Mouse (Mus musculus) small intestine, adult 2 months (tissue): ENCODE results near the gene Tle2.

Experiments used
- CTCF ChIP-seq: fragments of 200-500 bp; IDR thresholded peaks from 2 replicates; pipeline ENCODE4 v1.5.1; 2012; ENCODE audit warnings: low read depth, mild to moderate bottlenecking, control low read depth, inconsistent platforms, low read length, moderate library complexity, mixed read lengths; ENCODE audit not compliant: insufficient replicate concordance, insufficient read length; ENCODE audit errors: extremely low read depth
- POLR2A ChIP-seq: fragments of 200-500 bp; IDR thresholded peaks from 2 replicates; pipeline ENCODE4 v1.6.1; 2012; ENCODE audit warnings: low read depth, mild to moderate bottlenecking, control low read depth, inconsistent platforms, low read length, moderate library complexity

DNA sequence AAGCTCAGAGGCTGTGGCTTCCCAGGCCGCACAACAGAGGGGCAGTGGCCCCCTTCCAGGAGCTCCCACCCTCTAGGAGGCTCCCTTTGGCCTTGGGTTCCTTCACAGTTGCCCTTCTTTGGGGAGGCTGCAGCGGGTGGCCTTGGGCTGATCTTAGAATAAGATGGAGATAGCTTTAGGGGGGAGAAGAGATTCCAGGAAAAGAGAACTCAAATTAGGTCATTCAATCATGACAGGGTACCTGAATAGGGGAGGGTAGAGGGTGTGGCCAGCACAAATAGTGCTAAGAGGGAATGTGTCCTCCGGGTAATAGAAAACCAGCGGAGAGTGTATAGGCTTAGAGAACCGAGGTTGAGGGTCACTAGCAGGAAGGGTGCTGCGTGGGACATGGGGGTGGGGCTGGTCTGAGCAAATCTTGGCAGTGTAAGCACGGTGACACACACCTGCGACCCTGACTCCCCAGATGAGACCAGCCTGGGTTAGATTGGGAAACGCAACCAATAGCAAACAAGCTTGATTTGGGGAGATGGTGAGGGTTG lies 2.2 kb upstream of the Tle2 start:
- TF ChIP-seq CTCF = no peak
- TF ChIP-seq POLR2A = no peak
